Mouse (Mus musculus) gastrocnemius, adult 8-10 months (tissue): Measurements from ENCODE around the gene 9130008F23Rik. TPM values are rescaled to one million over a fixed set of nuclear protein-coding genes. Genes with fewer than 3 reads are reported as not detected.

Experiments used
- total RNA-seq, 4 experiments: library from RNA; stranded (reverse); gene quantifications; 2 replicates each; pipeline ENCODE4 v1.2.4; 2022

Gene 9130008F23Rik
- total RNA-seq, 4 experiments from 2014 or later: 0.22 to 0.58 (median 0.28) TPM

Other genes with a start within 250 kb of the 9130008F23Rik start
- gene Esp3, start 248.5 kb downstream of the 9130008F23Rik start, total RNA-seq: not detected
- gene Esp1, start 153.4 kb downstream of the 9130008F23Rik start, total RNA-seq: not detected
- gene Crisp2, start 73.6 kb downstream of the 9130008F23Rik start, total RNA-seq: not detected
- gene Rhag, start 69.4 kb downstream of the 9130008F23Rik start, total RNA-seq: not detected
- gene Glyatl3, start 33.8 kb upstream of the 9130008F23Rik start, total RNA-seq: not detected
- 10 to 100 TPM; 69.5 to 85.6 (median 75.1) TPM for gene Mut, start 54.1 kb upstream of the 9130008F23Rik start, total RNA-seq
- 1 to 10 TPM; 2.1 to 4.3 (median 3.2) TPM for gene Cenpq, start 54.5 kb upstream of the 9130008F23Rik start, total RNA-seq